Mouse (Mus musculus): ENCODE results near the gene Cog6. TPM values are rescaled to one million over a fixed set of nuclear protein-coding genes. Genes with fewer than 3 reads are reported as not detected.

Gene Cog6
- polyA plus RNA-seq, 1 experiment from 2014 or later: 53.2 TPM

- H3K9ac ChIP-seq: no peak overlapping the region
- peak overlapping the region; percentile 5; the same call in 1 of the 2 replicates for H3K4me3 ChIP-seq (replicated peaks)
- no peak overlapping the region for H3K27ac ChIP-seq
- H3K27me3 ChIP-seq: peaks cover 15% of the 10 kb centered on the region; the same call in 1 of the 2 replicates
- no peaks in the 10 kb centered on the region for H3K36me3 ChIP-seq (replicated peaks)
- 93% methylated on average over 13 of the region's 13 CpGs for WGBS
- H3K9me3 ChIP-seq: no peaks in the 10 kb centered on the region
- ATAC-seq (ENCODE audit: low FRiP score): no peak
- peaks cover 17% of the 10 kb centered on the region for H3K4me1 ChIP-seq
- peak overlapping the region; percentile 85; the same call in 1 of the 2 replicates for H3K4me2 ChIP-seq
Measured at GRCm38 (mm10) chr3:53043206-53043780, 26.3 kb upstream of the Cog6 start.

- peaks cover 17% of the 10 kb centered on the region for H3K4me1 ChIP-seq
- H3K9me3 ChIP-seq: no peaks in the 10 kb centered on the region
- H3K27me3 ChIP-seq: peaks cover 15% of the 10 kb centered on the region
- peak overlapping the region; percentile 69 for H3K4me3 ChIP-seq (replicated peaks)
- H3K36me3 ChIP-seq (replicated peaks): no peaks in the 10 kb centered on the region
- no peak overlapping the region for H3K27ac ChIP-seq
- peak; percentile 42; the same call in 1 of the 2 replicates for ATAC-seq (ENCODE audit: low FRiP score)
- peak overlapping the region; percentile 85 for H3K4me2 ChIP-seq
- 28% methylated on average over 9 of the region's 9 CpGs for WGBS
- peak overlapping the region; percentile 72 for H3K9ac ChIP-seq
Measured at GRCm38 (mm10) chr3:53042240-53042567, 25.2 kb upstream of the Cog6 start.

- peak within 1 kb of the TSS; percentile 85 for H3K4me2 ChIP-seq
- H3K4me3 ChIP-seq (replicated peaks): peak within 1 kb of the TSS; percentile 69
- peaks cover 15% of the 10 kb centered on the region for H3K27me3 ChIP-seq
- ATAC-seq (ENCODE audit: low FRiP score): peak; percentile 92
- no peaks in the 10 kb centered on the region for H3K36me3 ChIP-seq (replicated peaks)
- H3K9ac ChIP-seq: peak within 1 kb of the TSS; percentile 72
- no peaks in the 10 kb centered on the region for H3K9me3 ChIP-seq
- peaks cover 17% of the 10 kb centered on the region for H3K4me1 ChIP-seq
- peak within 1 kb of the TSS; percentile 59; the same call in 1 of the 2 replicates for H3K27ac ChIP-seq
- WGBS: under 1% methylated on average over 58 of the region's 58 CpGs
Measured at GRCm38 (mm10) chr3:53041411-53042239, 24.6 kb upstream of the Cog6 start, which contains the start of gene Lhfp. Lhfp (plus strand) TSS chr3:53041528.

GRCm38 (mm10) chr3:53040593-53041410 lies 23.8 kb upstream of the Cog6 start:
- peak; percentile 67; the same call in 1 of the 2 replicates for ATAC-seq (ENCODE audit: low FRiP score)
- peak overlapping the region; percentile 85 for H3K4me2 ChIP-seq
- no peak overlapping the region for H3K27ac ChIP-seq
- WGBS: 6% methylated on average over 16 of the region's 17 CpGs
- no peaks in the 10 kb centered on the region for H3K9me3 ChIP-seq
- H3K27me3 ChIP-seq: peaks cover 15% of the 10 kb centered on the region
- no peaks in the 10 kb centered on the region for H3K36me3 ChIP-seq (replicated peaks)
- H3K9ac ChIP-seq: peak overlapping the region; percentile 72
- peaks cover 17% of the 10 kb centered on the region for H3K4me1 ChIP-seq
- H3K4me3 ChIP-seq (replicated peaks): peak overlapping the region; percentile 69

- Histone ChIP-seq H3K4me3 (replicated peaks) (no peak overlapping the region), H3K4me1 (peaks cover 17% of the 10 kb centered on the region), H3K4me2 (no peak overlapping the region), H3K9me3 (no peaks in the 10 kb centered on the region), H3K9ac (no peak overlapping the region), H3K27ac (no peak overlapping the region), H3K36me3 (replicated peaks) (no peaks in the 10 kb centered on the region), H3K27me3 (peaks cover 15% of the 10 kb centered on the region)
- 87% methylated on average over 8 of the region's 8 CpGs for WGBS
- ATAC-seq (ENCODE audit: low FRiP score): no peak
Measured at GRCm38 (mm10) chr3:53039746-53040145, 22.7 kb upstream of the Cog6 start.

GRCm38 (mm10) chr3:53038913-53039312 lies 21.9 kb upstream of the Cog6 start:
- Histone ChIP-seq H3K27ac (no peak overlapping the region), H3K4me1 (peaks cover 15% of the 10 kb centered on the region), H3K27me3 (peaks cover 17% of the 10 kb centered on the region), H3K36me3 (replicated peaks) (no peaks in the 10 kb centered on the region), H3K4me2 (no peak overlapping the region), H3K4me3 (replicated peaks) (no peak overlapping the region), H3K9ac (no peak overlapping the region), H3K9me3 (no peaks in the 10 kb centered on the region)
- no peak for ATAC-seq (ENCODE audit: low FRiP score)
- 73% methylated on average over 5 of the region's 5 CpGs for WGBS

- Histone ChIP-seq H3K27ac (no peak overlapping the region), H3K9me3 (no peaks in the 10 kb centered on the region), H3K4me1 (peaks cover 8% of the 10 kb centered on the region), H3K36me3 (replicated peaks) (no peaks in the 10 kb centered on the region), H3K27me3 (peaks cover 9% of the 10 kb centered on the region), H3K4me2 (no peak overlapping the region), H3K4me3 (replicated peaks) (no peak overlapping the region), H3K9ac (no peak overlapping the region)
- no peak for ATAC-seq (ENCODE audit: low FRiP score)
- 90% methylated on average over 7 of the region's 7 CpGs for WGBS
Measured at GRCm38 (mm10) chr3:53036941-53037340, 19.9 kb upstream of the Cog6 start.

- Histone ChIP-seq H3K27ac (no peak overlapping the region), H3K4me1 (peaks cover 5% of the 10 kb centered on the region), H3K9ac (no peak overlapping the region), H3K36me3 (replicated peaks) (no peaks in the 10 kb centered on the region), H3K27me3 (peaks cover 9% of the 10 kb centered on the region), H3K4me2 (no peak overlapping the region), H3K4me3 (replicated peaks) (no peak overlapping the region), H3K9me3 (no peaks in the 10 kb centered on the region)
- ATAC-seq (ENCODE audit: low FRiP score): no peak
- 85% methylated on average over 5 of the region's 5 CpGs for WGBS
Measured at GRCm38 (mm10) chr3:53036076-53036475, 19.0 kb upstream of the Cog6 start.

- no peaks in the 10 kb centered on the region for H3K36me3 ChIP-seq (replicated peaks)
- H3K9ac ChIP-seq: no peak overlapping the region
- peaks cover 3% of the 10 kb centered on the region; the same call in 1 of the 2 replicates for H3K27me3 ChIP-seq
- H3K9me3 ChIP-seq: no peaks in the 10 kb centered on the region
- H3K4me2 ChIP-seq: no peak overlapping the region
- H3K27ac ChIP-seq: no peak overlapping the region
- WGBS: 23% methylated on average over 3 of the region's 3 CpGs
- no peak for ATAC-seq (ENCODE audit: low FRiP score)
- H3K4me3 ChIP-seq (replicated peaks): no peak overlapping the region
- no peaks in the 10 kb centered on the region for H3K4me1 ChIP-seq
Measured at GRCm38 (mm10) chr3:53033448-53033847, 16.4 kb upstream of the Cog6 start.

- no peak overlapping the region for H3K27ac ChIP-seq
- no peaks in the 10 kb centered on the region for H3K36me3 ChIP-seq (replicated peaks)
- no peak overlapping the region for H3K4me2 ChIP-seq
- no peak overlapping the region for H3K9ac ChIP-seq
- no peaks in the 10 kb centered on the region for H3K4me1 ChIP-seq
- no peak for ATAC-seq (ENCODE audit: low FRiP score)
- no peak overlapping the region for H3K4me3 ChIP-seq (replicated peaks)
- 0 out of 2 replicates have a peak, but pooled peaks cover 3% of the 10 kb centered on the region for H3K27me3 ChIP-seq
- 81% methylated on average over 5 of the region's 5 CpGs for WGBS
- no peaks in the 10 kb centered on the region for H3K9me3 ChIP-seq
Measured at GRCm38 (mm10) chr3:53032432-53032831, 15.4 kb upstream of the Cog6 start.

- no peak overlapping the region for H3K4me3 ChIP-seq (replicated peaks)
- no peak overlapping the region for H3K27ac ChIP-seq
- no peaks in the 10 kb centered on the region for H3K36me3 ChIP-seq (replicated peaks)
- H3K9me3 ChIP-seq: no peaks in the 10 kb centered on the region
- 0 out of 2 replicates have a peak, but pooled peaks cover 3% of the 10 kb centered on the region for H3K27me3 ChIP-seq
- no peaks in the 10 kb centered on the region for H3K4me1 ChIP-seq
- WGBS: 38% methylated on average over 6 of the region's 6 CpGs
- H3K4me2 ChIP-seq: no peak overlapping the region
- no peak overlapping the region for H3K9ac ChIP-seq
- no peak for ATAC-seq (ENCODE audit: low FRiP score)
Measured at GRCm38 (mm10) chr3:53031586-53031985, 14.5 kb upstream of the Cog6 start.

- Histone ChIP-seq H3K27me3 (0 out of 2 replicates have a peak, but pooled peaks cover 1% of the 10 kb centered on the region), H3K36me3 (replicated peaks) (no peaks in the 10 kb centered on the region), H3K9ac (no peak overlapping the region), H3K4me1 (no peaks in the 10 kb centered on the region), H3K4me3 (replicated peaks) (no peak overlapping the region), H3K9me3 (no peaks in the 10 kb centered on the region), H3K27ac (no peak overlapping the region), H3K4me2 (no peak overlapping the region)
- WGBS: 24% methylated on average over 7 of the region's 7 CpGs
- ATAC-seq (ENCODE audit: low FRiP score): no peak
Measured at GRCm38 (mm10) chr3:53029046-53029445, 12.0 kb upstream of the Cog6 start.
